Mouse (Mus musculus): Measurements from ENCODE around the gene Gm7145.
"Not testable (repeated sequence)": the region's sequence is repeated elsewhere in the genome, so short reads cannot be mapped to it uniquely, and the experiment has no call there.

The Gm7145 gene

GRCm38 (mm10) chr1:117965639-117966038, at the start of gene Gm7145:
Gene Gm7145 (plus strand): TSS chr1:117965939.
- no peak for DNase-seq

GRCm38 (mm10) chr1:117927715-117928114, 38.0 kb upstream of the Gm7145 start, which contains the start of gene Gm28168:
Gene Gm28168 (plus strand): TSS chr1:117928015.
- not testable (repeated sequence) for DNase-seq

- not testable (repeated sequence) for DNase-seq
These were observed 38.1 kb downstream of the Gm7145 start for GRCm38 (mm10) chr1:118003876-118004275.

GRCm38 (mm10) chr1:118012736-118013135, 47.0 kb downstream of the Gm7145 start:
- peak; percentile 9 for DNase-seq
